Mouse (Mus musculus): ENCODE measurements around the gene Tbl1x.

Gene Tbl1x

GRCm38 (mm10) chrX:77545362-77546078 is 34.7 kb downstream of the Tbl1x start:
- no peak for DNase-seq

GRCm38 (mm10) chrX:77546448-77546847 is 35.6 kb downstream of the Tbl1x start:
- DNase-seq = peak in 1 of 2 experiments; percentile 17

- peak; percentile 12 to 24 for DNase-seq
Observed at GRCm38 (mm10) chrX:77548951-77549350, 38.1 kb downstream of the Tbl1x start.

GRCm38 (mm10) chrX:77550388-77550787 is 39.6 kb downstream of the Tbl1x start:
- no peak for DNase-seq

GRCm38 (mm10) chrX:77551306-77551705 is 40.5 kb downstream of the Tbl1x start:
- DNase-seq = no peak

GRCm38 (mm10) chrX:77552088-77552487 is 41.3 kb downstream of the Tbl1x start:
- no peak for DNase-seq

GRCm38 (mm10) chrX:77555985-77556384 is 45.2 kb downstream of the Tbl1x start:
- DNase-seq = no peak

- DNase-seq = peak; percentile 62 to 63
Observed at GRCm38 (mm10) chrX:77559199-77559881, 48.5 kb downstream of the Tbl1x start.

- DNase-seq = no peak
Observed at GRCm38 (mm10) chrX:77563616-77564015, 52.8 kb downstream of the Tbl1x start.

- no peak for DNase-seq
Observed at GRCm38 (mm10) chrX:77566739-77567138, 55.9 kb downstream of the Tbl1x start.

- DNase-seq = no peak
Observed at GRCm38 (mm10) chrX:77568013-77568412, 57.2 kb downstream of the Tbl1x start.

GRCm38 (mm10) chrX:77573743-77574142 is 62.9 kb downstream of the Tbl1x start:
- DNase-seq = no peak

GRCm38 (mm10) chrX:77577108-77577507 is 66.3 kb downstream of the Tbl1x start:
- DNase-seq = no peak

GRCm38 (mm10) chrX:77578172-77578571 is 67.4 kb downstream of the Tbl1x start:
- DNase-seq = no peak

- peak in 1 of 2 experiments; percentile 21 for DNase-seq
Observed at GRCm38 (mm10) chrX:77579964-77580363, 69.2 kb downstream of the Tbl1x start.

- no peak for DNase-seq
Observed at GRCm38 (mm10) chrX:77585974-77586373, 75.2 kb downstream of the Tbl1x start.

- DNase-seq = no peak
Observed at GRCm38 (mm10) chrX:77594670-77595224, 83.9 kb downstream of the Tbl1x start.

GRCm38 (mm10) chrX:77597674-77598073 is 86.9 kb downstream of the Tbl1x start:
- DNase-seq = no peak

- DNase-seq = no peak
Observed at GRCm38 (mm10) chrX:77598736-77599135, 87.9 kb downstream of the Tbl1x start.

GRCm38 (mm10) chrX:77603496-77604258 is 92.9 kb downstream of the Tbl1x start:
- no peak for DNase-seq

GRCm38 (mm10) chrX:77607488-77607887 is 96.7 kb downstream of the Tbl1x start:
- DNase-seq = no peak

- DNase-seq = peak in 1 of 2 experiments; percentile 9
Observed at GRCm38 (mm10) chrX:77608947-77609703, 98.3 kb downstream of the Tbl1x start.
